Mouse (Mus musculus) spleen, adult 2 months (tissue): ENCODE data around the gene Sap25.

Source experiments
- CTCF ChIP-seq: fragments of 200-500 bp; IDR thresholded peaks from 2 replicates; pipeline ENCODE4 v1.5.1; 2011; ENCODE audit warnings: mild to moderate bottlenecking, inconsistent platforms; ENCODE audit not compliant: insufficient read depth, insufficient read length, insufficient replicate concordance; ENCODE audit errors: extremely low read depth
- POLR2A ChIP-seq: fragments of 200-500 bp; IDR thresholded peaks from 2 replicates; pipeline ENCODE4 v1.6.1; 2011; ENCODE audit warnings: low read depth, low read length, inconsistent platforms

GRCm38 (mm10) chr5:137633397-137634084 is 7.6 kb upstream of the Sap25 start:
- TF ChIP-seq CTCF (no peak), POLR2A (no peak)
